Mouse (Mus musculus) monocyte, adult 5-6 weeks (primary cell): ENCODE measurements around the gene Usp48. TPM values are rescaled to one million over a fixed set of nuclear protein-coding genes. Genes with fewer than 3 reads are reported as not detected.

ENCODE experiments used
- ATAC-seq: fragments of 153-309, 156-312 bp; replicated peaks from 2 replicates; pipeline ENCODE4 v1.8.0; 2017; ENCODE audit warnings: mild to moderate bottlenecking; ENCODE audit not compliant: low TSS enrichment, insufficient number of reproducible peaks, severe bottlenecking, poor library complexity, low FRiP score
- total RNA-seq: library from RNA; stranded (forward); fragments of 200-1000, 200-491, 200-594 nt; gene quantifications from 3 replicates; pipeline ENCODE4 v1.2.3, GENCODE M21; 2017

Gene Usp48
- total RNA-seq, 1 experiment from 2014 or later: 161 TPM

- ATAC-seq: no peak
These were observed 83.3 kb downstream of the Usp48 start for GRCm38 (mm10) chr4:137676700-137677484.

GRCm38 (mm10) chr4:137677906-137678305 is 84.4 kb downstream of the Usp48 start:
- no peak for ATAC-seq

GRCm38 (mm10) chr4:137678568-137678967 is 85.0 kb downstream of the Usp48 start:
- no peak for ATAC-seq

- no peak for ATAC-seq
These were observed 86.5 kb downstream of the Usp48 start for GRCm38 (mm10) chr4:137679979-137680550.

GRCm38 (mm10) chr4:137680721-137681120 is 87.2 kb downstream of the Usp48 start:
- ATAC-seq: no peak

GRCm38 (mm10) chr4:137681408-137682104 is 88.0 kb downstream of the Usp48 start:
- ATAC-seq: no peak

- peak; percentile 49; the same call in 1 of the 2 replicates for ATAC-seq
These were observed 89.5 kb downstream of the Usp48 start for GRCm38 (mm10) chr4:137682961-137683453.

GRCm38 (mm10) chr4:137684830-137685343 is 91.3 kb downstream of the Usp48 start:
- ATAC-seq: no peak

GRCm38 (mm10) chr4:137686303-137686702 is 92.7 kb downstream of the Usp48 start:
- ATAC-seq: no peak

GRCm38 (mm10) chr4:137687234-137687825 is 93.8 kb downstream of the Usp48 start:
- no peak for ATAC-seq

GRCm38 (mm10) chr4:137692107-137692902 is 98.8 kb downstream of the Usp48 start:
- no peak for ATAC-seq

GRCm38 (mm10) chr4:137695300-137695699 is 101.7 kb downstream of the Usp48 start:
- no peak for ATAC-seq

- no peak for ATAC-seq
These were observed 102.3 kb downstream of the Usp48 start for GRCm38 (mm10) chr4:137695900-137696299.

GRCm38 (mm10) chr4:137697156-137697885 is 103.8 kb downstream of the Usp48 start:
- ATAC-seq: no peak

GRCm38 (mm10) chr4:137698076-137698985 is 104.8 kb downstream of the Usp48 start:
- no peak for ATAC-seq

GRCm38 (mm10) chr4:137699264-137700211 is 106.0 kb downstream of the Usp48 start:
- no peak for ATAC-seq
